Mouse (Mus musculus): ENCODE results near the gene Atad1.
"Not testable (repeated sequence)": the region's sequence is repeated elsewhere in the genome, so short reads cannot be mapped to it uniquely, and the experiment has no call there.

The Atad1 gene

DNA sequence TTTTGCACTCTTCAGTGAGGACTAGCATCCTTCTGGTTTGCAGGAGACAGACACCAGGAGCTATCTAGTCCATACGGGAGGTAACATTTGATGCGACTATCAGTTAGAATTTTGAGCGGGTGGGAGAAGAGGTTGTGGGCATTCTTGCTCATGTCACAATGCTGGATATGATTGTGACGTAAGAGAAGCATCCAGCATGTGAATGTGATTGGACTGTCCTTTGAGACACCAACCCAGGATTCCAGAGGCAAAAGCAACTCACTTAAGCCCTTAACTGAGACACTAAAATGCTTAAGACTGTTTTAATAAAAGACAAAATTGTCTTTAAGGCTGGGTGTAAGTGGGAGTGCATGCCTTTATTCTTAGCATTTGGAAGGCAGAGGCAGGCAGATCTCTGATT is at the start of gene Atad1:
Gene Atad1 (minus strand): TSS at position 101 of the 400 bp plus-strand sequence.
- DNase-seq (ENCODE audit: low spot score), result no peak

DNA sequence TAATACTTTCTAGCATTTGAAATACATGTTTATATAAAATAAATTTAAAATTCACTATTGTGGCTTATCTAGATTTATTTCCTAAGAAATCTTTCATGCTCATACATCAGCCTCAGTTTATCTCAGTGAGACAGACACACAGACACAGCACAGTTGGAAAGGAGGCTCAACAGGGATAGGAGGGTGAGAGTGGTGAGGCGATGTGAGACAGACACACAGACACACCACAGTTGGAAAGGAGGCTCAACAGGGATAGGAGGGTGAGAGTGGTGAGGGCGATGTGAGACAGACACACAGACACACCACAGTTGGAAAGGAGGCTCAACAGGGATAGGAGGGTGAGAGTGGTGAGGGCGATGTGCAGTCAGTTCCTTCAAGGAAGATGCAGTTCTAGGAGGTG is 48.4 kb upstream of the Atad1 start:
- not testable (repeated sequence) for DNase-seq (ENCODE audit: low spot score)

DNA sequence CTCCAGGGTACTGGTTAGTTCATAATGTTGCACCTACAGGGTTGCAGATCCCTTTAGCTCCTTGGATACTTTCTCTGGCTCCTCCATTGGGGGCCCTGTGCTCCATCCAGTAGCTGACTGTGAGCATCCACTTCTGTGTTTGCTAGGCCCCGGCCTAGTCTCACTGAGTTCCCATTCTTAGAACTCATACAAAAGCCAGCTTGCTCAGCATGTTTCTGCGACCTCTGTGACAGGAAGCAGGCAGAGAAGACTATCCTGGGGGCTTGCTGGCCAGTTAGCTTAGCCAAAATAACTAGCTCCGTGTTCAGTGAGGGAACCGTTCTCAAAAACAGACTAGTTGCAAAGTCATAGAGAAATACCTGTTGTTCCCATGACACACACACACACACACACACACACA is 47.8 kb upstream of the Atad1 start:
- not testable (repeated sequence) for DNase-seq (ENCODE audit: low spot score)

DNA sequence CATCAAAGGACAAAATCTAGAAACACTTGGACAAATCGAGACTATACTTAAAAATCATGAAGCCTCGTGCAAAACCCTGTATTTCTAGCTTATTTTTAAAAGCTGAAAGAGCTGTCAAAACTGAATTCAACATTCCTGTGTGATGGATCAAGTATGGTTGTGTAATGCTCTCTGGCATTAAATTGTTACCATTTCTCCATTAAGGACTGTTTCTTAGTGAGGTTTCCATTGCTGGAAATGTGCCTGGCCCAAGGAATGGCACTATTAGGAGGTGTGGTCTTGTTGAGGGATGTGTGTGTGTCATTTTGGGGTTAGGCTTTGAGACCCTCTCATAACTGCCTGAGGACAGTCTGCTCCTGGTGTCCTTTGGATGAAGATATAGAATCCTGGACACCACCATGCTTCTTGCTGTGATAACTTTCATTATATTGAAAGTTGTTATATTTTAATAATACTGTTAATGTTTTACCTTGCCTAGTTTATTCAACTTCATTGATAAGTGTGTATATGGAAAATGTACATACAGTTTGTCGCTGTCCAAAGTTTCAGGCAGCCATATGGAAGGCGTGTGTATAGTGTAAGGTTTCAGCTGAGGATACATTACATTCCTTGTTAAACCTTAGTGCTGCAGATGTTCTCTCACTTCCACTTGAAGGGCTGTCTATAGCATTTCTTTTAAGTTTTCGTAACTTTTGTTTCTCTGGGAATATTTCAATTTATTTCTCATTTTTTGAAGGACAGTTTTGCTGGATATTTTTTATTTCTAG is 41.9 kb upstream of the Atad1 start:
- DNase-seq (ENCODE audit: low spot score), result no peak

DNA sequence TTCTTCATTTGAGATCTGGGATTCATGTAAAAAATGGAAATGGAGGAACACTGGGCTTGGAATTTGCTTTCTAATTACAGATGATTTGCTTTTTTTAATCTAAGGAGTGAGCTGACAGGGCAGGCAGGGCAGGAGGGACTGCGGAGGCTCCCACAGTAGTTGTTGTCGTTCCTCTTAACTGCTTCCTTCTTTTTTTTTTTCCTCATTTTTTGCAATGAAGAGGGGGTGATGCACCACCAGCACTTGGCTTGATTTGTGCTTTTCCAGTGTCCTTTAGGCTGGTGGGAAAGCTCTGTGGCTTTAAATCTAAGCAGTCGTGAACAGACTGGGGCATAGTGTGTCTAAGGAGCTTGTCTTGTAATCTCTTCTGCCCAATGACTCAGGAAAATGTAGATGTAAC is 39.5 kb upstream of the Atad1 start:
- DNase-seq (ENCODE audit: low spot score), result no peak

DNA sequence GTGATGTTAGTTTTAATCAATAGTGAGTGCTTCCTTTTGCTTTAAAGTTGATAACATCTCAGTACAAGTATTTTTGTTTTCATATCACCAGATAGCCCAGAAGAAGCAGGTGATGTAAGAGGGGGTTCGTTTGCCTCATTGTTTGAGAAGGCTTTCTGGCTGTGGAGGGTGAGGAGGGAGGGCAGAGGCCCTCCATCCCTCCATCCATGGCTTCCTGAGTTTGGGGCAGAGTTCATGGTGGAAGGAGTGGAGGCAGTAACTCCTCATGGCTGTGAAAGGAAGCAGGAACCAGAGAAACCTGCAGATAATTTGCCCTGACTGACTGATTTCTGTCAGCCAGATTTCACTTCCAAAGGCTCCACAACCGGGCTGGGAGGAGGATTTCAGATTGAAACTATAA is 38.8 kb upstream of the Atad1 start:
- no peak for DNase-seq (ENCODE audit: low spot score)

DNA sequence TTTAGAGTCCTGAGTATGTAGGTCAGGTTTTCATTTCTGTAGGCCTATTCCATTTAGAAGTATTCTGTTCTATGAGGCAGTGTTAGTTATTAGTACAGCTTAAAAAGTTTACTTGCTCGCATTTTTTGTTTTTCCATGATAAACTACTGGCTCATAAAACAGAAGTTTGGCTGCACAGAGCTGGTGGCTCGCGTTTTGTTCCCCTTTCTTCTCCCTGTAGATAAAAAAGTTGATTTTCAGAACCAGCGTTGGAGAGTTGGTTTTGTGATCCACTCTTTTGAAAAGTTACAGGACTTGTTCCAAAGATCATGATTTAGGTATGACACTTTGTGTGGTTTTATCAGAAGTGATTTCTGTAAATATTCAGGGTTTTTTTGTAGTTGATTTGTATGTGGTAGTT is 22.9 kb upstream of the Atad1 start:
- no peak for DNase-seq (ENCODE audit: low spot score)

DNA sequence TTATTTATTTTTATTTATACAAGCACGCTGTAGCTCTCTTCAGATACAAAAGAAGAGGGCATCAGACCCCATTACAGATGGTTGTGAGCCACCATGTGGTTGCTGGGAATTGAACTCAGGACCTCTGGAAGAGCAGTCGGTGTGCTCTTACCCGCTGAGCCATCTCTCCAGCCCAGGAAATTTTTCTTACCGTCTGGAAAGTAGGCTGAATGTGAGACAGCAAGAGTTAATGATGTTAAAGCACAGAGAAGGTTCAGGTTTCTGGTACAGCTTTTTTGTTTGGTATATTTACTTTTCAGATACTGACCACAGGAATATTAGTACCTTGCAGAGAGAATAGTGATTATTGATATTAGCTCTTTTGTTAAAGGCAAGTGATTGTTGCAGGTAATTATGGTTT is 21.6 kb upstream of the Atad1 start:
- DNase-seq (ENCODE audit: low spot score), result no peak

DNA sequence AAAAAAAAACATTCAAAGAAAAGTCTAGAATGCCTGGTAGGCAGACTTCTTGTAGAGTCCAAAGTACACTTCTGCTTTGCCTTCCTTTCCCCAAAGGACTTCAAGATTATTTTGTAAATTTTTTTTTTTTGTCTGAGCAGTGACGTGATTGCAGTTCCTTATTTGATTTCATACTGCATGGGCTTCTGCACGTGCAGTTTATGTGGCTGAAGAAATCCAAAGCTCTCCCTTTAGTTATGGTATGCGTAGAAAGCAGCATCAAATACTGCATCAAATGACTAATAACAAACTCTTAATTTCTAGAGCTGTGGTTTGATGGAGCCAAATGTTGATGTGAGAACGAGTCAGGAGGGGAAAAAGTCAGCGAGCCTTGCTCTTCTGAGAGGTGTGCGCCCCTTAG is 20.9 kb upstream of the Atad1 start:
- no peak for DNase-seq (ENCODE audit: low spot score)

DNA sequence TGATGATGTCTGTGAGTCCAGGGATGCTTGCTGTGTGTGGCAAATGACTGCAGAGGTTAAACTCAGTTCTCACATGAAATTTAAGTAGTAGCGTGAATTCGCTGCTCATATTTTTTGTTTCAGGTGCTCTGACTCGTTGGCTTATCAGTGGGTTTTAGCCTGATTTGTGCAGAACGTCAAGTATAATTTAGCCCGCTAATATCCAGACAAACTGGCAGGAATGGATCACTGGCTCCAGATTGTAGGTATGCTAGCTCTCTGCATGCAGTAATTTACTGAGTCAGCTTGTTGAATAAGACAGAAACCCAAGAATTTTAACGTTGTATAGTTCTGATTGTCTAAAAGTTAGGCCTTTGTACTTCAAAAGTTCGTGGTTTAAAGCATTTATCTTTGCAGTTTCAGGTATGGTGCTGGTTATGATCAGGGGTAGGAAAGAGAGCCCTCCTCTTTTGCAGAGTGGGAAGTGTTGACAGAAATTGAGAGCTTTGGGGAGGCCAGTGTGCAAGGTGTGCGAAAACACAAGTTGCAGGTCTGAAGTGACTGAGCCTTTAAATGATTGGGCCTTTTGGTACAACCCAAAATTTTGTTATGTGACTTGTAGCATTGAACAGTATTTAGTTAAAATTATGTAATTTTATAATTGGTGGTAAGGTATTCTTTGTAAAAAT is 19.9 kb upstream of the Atad1 start:
- DNase-seq (ENCODE audit: low spot score), result no peak

DNA sequence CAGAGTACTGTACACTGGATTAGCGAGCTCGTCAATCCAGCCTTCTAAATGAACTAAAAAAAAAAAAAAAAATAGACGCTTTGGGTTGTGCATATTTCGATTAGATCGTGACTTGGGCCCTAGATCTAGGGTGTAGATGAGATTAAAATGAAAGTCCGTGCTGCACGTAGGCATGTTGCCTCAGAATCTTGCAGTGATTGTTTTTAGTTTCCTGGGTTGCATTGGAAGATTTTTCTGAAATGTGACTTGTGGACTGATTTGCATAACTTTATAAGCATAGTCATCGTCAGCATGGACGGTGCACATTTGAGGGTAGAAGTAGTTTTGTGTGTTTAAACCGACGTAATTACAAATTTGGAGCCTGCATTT is 19.2 kb upstream of the Atad1 start:
- no peak for DNase-seq (ENCODE audit: low spot score)

DNA sequence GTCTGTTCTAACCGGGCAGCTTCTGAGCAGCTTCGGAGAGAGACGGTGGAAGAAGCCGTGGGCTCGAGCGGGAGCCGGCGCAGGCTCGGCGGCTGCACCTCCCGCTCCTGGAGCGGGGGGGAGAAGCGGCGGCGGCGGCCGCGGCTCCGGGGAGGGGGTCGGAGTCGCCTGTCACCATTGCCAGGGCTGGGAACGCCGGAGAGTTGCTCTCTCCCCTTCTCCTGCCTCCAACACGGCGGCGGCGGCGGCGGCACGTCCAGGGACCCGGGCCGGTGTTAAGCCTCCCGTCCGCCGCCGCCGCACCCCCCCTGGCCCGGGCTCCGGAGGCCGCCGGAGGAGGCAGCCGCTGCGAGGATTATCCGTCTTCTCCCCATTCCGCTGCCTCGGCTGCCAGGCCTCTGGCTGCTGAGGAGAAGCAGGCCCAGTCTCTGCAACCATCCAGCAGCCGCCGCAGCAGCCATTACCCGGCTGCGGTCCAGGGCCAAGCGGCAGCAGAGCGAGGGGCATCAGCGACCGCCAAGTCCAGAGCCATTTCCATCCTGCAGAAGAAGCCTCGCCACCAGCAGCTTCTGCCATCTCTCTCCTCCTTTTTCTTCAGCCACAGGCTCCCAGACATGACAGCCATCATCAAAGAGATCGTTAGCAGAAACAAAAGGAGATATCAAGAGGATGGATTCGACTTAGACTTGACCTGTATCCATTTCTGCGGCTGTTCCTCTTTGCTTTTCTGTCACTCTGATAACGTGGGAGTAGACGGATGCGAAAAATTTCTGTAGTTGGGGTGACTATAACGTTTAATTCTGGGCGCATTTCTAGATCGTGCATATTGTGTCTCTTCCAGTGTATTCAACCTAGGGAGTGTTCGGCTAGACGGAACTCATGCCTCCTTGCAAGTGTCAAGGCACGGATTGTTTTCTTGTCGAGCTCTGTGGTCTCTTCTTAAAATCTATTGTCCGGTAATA is 18.5 kb upstream of the Atad1 start:
- peak; percentile 70 for DNase-seq (ENCODE audit: low spot score)

DNA sequence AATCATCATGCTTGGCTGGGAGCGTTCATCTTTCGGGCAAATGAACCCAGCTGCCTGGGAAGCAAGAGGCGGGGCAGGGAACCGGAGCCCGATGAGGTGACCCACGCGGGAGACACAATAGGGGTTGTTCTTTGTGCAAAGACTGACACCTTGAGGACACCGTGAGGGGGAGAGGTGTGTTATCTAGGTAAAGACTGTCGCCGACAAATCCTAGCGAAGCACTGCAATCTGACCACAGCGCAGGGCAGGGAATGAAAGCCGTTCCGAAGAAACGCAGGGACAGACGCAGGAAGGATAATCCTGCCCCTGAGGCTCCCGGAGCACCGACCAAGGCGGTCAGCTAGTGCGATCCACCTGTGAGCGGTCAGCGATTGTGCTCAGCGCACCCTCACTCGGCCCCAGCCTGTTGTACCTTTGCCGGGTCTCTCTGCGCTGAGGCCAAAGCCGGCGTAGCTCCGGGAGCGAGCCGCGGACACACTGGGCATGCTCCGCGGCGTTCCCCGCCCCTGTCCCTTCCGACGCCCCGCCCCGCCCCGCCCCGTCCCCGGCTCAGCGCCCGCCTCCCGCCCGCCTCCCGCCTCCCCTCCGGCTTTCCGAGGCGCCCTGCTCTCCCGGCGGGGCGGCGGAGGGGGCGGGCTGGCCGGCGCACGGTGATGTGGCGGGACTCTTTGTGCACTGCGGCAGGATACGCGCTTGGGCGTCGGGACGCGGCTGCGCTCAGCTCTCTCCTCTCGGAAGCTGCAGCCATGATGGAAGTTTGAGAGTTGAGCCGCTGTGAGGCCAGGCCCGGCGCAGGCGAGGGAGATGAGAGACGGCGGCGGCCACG is 17.5 kb upstream of the Atad1 start, which contains the start of gene Pten:
Gene Pten (plus strand): TSS at position 598 of the 826 bp plus-strand sequence.
- peak; percentile 95 for DNase-seq (ENCODE audit: low spot score)

DNA sequence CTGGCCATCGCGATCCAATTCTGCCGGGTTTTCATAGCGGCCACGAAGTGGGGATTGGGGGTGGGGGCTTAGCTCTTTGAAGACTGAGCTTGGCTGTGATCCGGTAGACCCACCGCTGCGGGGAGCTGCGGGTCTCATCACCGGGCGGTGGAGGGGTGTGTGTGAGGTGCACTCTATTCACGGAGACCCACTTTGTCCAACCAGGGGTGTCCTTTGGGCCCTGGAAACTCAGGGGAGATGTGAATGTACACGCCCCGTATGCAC is 17.0 kb upstream of the Atad1 start:
- DNase-seq (ENCODE audit: low spot score), result no peak

DNA sequence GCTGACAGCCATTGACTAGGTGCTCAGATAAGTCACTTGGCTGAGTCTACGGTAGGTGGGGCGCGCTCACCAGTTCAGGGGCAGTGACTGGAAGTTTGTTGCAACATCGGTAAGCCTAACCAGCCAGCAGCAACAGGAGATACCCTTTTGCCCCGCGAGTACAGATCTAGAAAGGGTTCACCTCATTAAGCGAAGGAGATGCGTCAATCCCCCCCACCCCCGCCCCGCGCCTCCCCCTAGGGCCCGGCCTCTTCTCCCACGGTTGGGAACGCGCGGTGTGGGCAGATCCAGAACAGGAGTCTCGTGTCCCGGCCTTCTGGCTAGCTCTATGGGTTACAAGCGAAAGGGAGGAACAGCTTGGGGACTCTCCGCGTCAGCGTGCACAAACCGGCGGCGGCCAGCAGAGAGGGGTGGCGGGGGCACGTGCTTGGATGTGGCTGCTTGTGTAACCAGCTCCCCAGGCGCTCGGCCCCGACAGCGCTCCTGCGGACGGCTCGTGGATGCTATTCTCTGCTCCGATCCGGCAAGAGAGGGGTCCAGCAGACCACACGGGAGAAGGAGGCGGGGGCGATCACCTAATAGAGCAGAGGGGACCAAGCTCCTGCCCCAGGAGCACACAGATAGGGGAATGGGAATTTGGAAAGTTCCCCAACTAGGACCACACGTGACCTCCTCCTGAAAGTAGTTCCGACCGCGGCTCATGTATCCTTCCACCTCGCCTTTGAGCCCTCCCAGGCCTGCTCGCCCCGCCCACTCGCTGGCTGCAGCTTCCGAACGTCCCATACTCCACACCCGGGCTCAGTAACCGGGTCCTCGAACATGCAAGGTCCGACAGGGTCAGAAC is 16.4 kb upstream of the Atad1 start:
- DNase-seq (ENCODE audit: low spot score), result peak; percentile 95

DNA sequence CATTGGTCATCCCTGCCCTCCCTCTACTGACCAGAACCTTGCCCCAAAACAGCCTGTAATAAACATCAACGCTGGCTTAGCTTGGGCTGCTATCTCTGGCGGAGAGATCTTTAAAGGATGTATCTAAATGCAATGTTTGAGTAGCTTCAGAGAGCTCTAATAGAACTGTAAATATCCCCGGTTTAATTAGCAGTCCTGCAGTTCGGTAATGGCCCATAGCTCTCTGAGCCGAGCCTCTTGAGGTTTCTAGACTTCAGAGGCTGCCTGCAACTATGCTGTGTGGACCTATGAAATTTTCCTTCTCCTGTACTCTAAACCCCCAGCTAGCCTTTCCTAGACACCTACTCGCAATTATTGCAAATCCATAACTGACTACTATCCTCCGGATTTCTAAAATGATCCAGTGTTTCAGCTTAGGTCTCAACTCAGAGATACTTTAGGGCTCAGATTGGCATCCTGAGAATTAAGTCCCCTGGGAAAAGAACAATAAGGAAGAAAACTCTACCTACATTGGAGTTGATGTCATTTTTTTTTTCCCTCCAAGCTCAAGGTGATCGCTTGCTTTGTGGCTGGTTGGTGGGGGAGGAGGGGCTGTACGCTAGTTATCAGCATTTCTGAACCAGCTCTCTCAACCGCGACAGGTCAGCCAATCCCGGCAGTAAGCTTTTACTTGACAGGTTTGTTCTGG is 15.7 kb upstream of the Atad1 start:
- no peak for DNase-seq (ENCODE audit: low spot score)

DNA sequence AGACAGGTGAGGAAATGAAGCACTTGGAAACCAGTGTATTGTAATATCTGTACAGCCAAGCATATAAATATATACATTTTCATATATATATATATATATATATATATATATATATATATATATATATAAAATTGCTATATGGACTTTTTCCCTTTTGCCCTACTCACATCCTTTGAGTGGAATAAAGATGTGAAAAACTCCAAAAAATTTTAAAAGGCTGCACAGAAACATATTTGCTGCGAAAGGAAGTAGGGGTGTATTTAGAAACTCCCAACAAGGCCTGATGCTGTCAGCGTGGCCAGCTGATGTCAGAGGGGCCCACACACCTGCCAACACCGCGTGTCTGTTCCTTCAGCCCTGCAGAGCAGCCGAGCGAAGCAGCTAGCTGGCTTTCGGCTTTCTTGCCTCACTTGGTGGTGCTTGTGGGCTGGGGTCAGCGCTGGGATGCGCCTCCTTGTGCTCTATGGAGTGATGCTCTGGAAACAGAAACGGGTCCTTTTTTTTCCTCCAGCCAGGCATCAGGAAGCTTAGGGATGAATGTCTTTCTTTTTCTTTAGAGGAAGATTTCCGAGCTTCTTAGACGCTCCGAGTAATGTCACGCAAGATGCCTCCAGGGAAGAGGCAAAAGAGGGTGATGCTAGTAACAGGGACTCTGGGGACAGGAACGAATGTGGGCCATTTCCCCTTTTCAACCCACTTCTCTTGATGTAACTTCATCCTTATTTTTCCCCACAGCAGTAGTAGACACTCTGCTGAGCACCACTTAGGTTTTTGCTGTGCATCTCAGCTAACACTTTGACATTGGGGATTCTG is 14.8 kb upstream of the Atad1 start:
- no peak for DNase-seq (ENCODE audit: low spot score)

DNA sequence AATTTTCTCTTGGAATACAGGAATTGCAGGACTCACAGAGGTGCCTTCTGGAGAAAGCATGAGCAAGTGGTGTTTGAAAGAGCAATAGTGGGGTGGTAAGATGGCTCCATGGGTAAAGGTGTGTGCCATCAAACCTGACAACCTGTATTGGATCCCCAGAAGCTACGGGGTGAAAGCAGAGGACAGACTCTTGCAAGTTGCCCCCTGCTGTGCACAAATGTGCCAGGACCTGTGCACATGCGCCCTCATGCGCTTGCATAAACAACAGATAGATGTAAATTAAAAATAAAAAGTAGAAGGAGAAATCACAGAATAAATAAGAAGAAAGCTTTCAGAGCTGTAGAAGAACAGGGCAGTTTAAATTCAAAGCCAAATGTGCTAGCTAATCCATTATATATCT is 13.8 kb upstream of the Atad1 start:
- DNase-seq (ENCODE audit: low spot score), result no peak

DNA sequence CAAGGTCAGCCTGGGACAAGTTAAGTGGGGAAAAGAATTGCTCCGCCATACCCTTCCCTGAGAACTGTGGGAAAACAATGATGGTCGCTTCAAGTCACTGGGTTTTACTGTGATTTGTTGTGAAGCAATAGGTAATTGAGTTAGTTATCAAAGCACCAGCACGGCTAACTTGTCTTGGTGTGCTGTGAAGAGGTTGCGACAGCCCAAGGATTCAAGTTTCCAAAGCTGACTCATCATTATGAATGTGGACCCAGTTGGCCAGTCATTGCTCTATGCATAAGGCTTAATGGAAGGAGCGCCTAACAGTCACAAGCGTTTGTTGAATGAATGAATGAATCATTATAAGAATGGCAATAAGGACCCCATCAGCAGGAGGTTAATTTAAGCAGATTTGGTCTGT is 12.8 kb upstream of the Atad1 start:
- no peak for DNase-seq (ENCODE audit: low spot score)

DNA sequence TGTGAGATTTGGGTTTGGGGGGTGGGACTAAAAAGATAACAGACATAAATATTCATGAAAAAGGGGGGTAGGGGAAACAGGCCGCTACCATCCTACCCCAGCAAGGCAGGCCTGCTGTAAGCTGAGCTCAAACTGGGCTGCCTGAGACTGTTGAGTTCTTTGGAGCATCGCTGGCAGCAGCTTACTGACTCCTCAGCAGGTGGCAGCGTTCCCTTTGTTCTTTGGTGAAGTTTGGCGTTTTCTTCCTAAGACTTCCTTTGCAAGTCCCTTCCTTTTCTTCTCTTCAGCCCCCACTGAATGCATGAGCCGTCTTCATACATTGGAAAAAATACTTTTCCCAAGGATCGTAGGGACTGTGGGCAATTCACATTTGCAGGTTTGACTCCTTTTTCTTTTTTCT is 9.8 kb upstream of the Atad1 start:
- peak; percentile 29 for DNase-seq (ENCODE audit: low spot score)
